Mouse (Mus musculus): ENCODE data around the gene Tmem208.

DNA sequence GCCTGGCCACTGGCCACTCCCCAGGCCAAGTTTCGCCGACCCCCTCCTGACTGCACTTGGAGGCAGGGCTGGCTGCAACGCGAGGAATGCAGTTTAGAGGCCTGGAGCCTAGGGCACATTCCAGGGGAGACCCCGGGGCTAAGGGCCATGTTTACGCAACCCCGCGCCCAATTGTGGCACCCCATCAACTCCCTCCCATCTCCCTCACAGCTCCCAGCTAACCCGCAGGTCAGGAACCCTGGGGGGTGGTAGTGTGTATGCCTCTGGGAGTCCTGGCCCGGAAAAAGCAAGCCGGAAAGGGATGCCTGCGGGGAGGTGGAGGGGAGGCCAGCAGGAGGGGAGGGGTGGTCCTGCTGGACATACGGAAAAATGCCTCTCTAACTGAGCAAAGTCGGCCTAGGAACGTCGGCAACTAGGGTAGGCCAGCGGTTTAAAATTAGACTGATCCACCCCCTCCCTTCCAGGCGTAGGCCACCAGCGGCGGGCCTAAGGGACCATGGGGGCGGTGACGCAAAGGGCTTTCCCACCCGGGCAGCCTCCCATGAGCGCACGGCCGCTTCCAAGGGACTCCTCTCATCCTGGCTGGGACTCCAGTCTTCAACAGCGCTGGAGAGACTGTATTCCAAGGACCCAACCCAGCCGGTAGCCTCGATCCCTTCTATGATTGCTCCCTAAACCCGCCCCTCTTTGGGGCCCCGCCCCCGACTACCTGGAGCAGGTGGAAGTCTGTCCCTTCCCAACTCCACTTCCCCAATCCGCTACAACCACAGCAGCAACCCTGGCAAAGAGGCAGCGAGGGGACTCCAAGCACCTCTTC lies 20.7 kb downstream of the Tmem208 start:
- TF ChIP-seq POLR2A (IDR thresholded peaks at IDR 0.05; ENCODE audit: low read depth, low read length): no peak
- no peak for TF ChIP-seq CTCF (IDR thresholded peaks at IDR 0.05; ENCODE audit: extremely low read depth, insufficient read depth, insufficient read length, insufficient replicate concordance)
